Mouse (Mus musculus): ENCODE results near the gene Pan2.

DNA sequence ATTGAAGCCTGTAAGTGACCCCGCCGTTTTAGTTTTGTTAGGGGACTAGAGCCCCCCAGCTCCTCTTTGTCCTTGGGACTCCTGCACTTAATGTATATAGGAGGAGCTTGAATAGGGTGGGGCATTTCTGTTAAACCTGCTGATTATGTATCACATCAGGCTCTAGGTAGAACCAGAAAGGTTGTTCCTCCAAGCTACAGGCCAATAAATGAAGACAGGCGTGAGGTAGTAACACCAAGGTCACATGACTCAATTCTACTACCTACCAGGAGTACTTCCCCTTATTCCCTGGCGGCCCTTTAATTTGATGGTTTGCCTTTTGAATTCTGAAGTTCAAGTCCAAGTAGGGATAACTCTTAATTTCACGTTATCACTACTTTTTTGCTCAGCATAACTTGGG lies 35.3 kb downstream of the Pan2 start:
- no peak for TF ChIP-seq TAL1 (IDR thresholded peaks at IDR 0.05; ENCODE audit: low read length)
- no peak for TF ChIP-seq GATA1 (IDR thresholded peaks at IDR 0.05; ENCODE audit: low read length)

Data from erythroblast, embryonic 14.5 days (primary cell).